In the genomic region with DNA sequence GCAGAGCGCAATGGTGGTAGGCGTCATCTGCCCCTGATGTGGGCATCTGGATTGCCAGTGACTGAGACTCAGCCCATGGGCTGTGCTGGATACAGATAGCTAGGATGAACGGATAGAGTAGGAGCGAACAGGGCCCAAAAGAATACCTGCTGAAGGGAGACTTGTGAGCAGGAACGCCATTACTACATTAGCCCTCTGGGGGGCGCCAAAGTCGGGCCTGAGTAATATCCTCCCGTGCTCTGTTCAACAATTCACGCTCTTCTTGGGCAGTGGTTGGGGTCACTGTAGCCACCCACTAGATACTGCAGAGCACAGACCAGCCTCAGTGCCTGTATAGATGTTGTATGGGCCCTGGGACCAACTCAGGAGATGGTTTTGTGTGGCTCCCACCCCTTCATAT, we compare ENCODE assay signal across 12 mouse cellular contexts. TPM values are rescaled to one million over a fixed set of nuclear protein-coding genes. Genes with fewer than 3 reads are reported as not detected.
DNase-seq lines count a peak whose midpoint lies in the region; ATAC-seq and TF ChIP-seq lines count a peak whose summit lies in the region.
"Had no signal": no experiment of that assay in that cellular context is flagged by ENCODE, and none has a peak within 500 bp of the region (broad histone marks: within the 10 kb centered on the region; RNA-seq: fewer than 3 reads in every experiment).

No protein-coding gene starts in this region.

- H3K4me3 ChIP-seq in layer of hippocampus, adult 2 months, result no peak overlapping the region
- no peak overlapping the region for H3K4me3 ChIP-seq in CH12.LX (replicated peaks in 1 of 3; ENCODE audit: low read depth in 2 of 3, low read length in 2 of 3, poor library complexity in 1 of 3)
- H3K4me3 ChIP-seq in forebrain, embryonic 14.5 days (ENCODE audit: low read depth, low read length), result no peak overlapping the region
- H3K4me3 ChIP-seq: limb, embryonic 13.5 days; midbrain, embryonic 13.5 days had no signal

- H3K9me3 ChIP-seq in CH12.LX (replicated peaks; ENCODE audit: low read length), result no peaks in the 10 kb centered on the region
- H3K9me3 ChIP-seq in forebrain, embryonic 14.5 days (replicated peaks; ENCODE audit: control insufficient read depth, low read length), result no peaks in the 10 kb centered on the region
- H3K9me3 ChIP-seq: limb, embryonic 13.5 days; midbrain, embryonic 13.5 days had no signal

- peak; percentile 40 for TF ChIP-seq RAD21 in CH12.LX (IDR thresholded peaks at IDR 0.05; ENCODE audit: low read depth, low read length)

- peak; percentile 38; the same call in 1 of the 2 replicates for ATAC-seq in erythroblast, adult 5-6 weeks (replicated peaks; ENCODE audit: low FRiP score, poor library complexity, severe bottlenecking)
- ATAC-seq in forebrain, embryonic 14.5 days, result no peak
- ATAC-seq: midbrain, embryonic 13.5 days had no signal

- no peak overlapping the region for H3K27ac ChIP-seq in layer of hippocampus, adult 2 months
- no peak overlapping the region for H3K27ac ChIP-seq in CH12.LX (ENCODE audit: insufficient read depth, low read depth)
- no peak overlapping the region for H3K27ac ChIP-seq in forebrain, embryonic 14.5 days (ENCODE audit: low read depth, low read length)
- H3K27ac ChIP-seq: limb, embryonic 13.5 days; midbrain, embryonic 13.5 days had no signal

- H3K4me1 ChIP-seq in CH12.LX (ENCODE audit: control insufficient read depth in 1 of 2, insufficient read depth in 2 of 2), result peaks cover 6% of the 10 kb centered on the region in 2 experiments
- peaks cover 13% of the 10 kb centered on the region for H3K4me1 ChIP-seq in forebrain, embryonic 14.5 days (ENCODE audit: control insufficient read depth, insufficient read depth, low read length)

- peak; percentile 83 for TF ChIP-seq CTCF in layer of hippocampus, adult 2 months (conservative IDR thresholded peaks at IDR 0.05)
- TF ChIP-seq CTCF in CH12.LX (conservative IDR thresholded peaks at IDR 0.05 in 1 of 2, IDR thresholded peaks at IDR 0.05 in 1 of 2; ENCODE audit: low read depth in 2 of 2, low read length in 2 of 2), result peak; percentile 60 to 68

- dilution Hi-C loops in CH12.LX (cut with MboI; ENCODE audit: extremely low pct_ligation_motif_present, extremely low pct_unique_long_range_greater_than_20kb, low sequenced_read_pairs), result no loop called here

- H3K9ac ChIP-seq in CH12.LX (ENCODE audit: insufficient read depth, low read depth), result no peak overlapping the region
- no peak overlapping the region for H3K9ac ChIP-seq in forebrain, embryonic 14.5 days (ENCODE audit: low read length)
- H3K9ac ChIP-seq: limb, embryonic 13.5 days; midbrain, embryonic 13.5 days had no signal

- H3K27me3 ChIP-seq in CH12.LX (replicated peaks), result peaks cover 78% of the 10 kb centered on the region
- H3K27me3 ChIP-seq in forebrain, embryonic 14.5 days (replicated peaks; ENCODE audit: control insufficient read depth, insufficient read depth, low read length), result peaks cover 30% of the 10 kb centered on the region

- H3K4me2 ChIP-seq in CH12.LX (ENCODE audit: insufficient read depth, low read depth, poor library complexity, severe bottlenecking), result no peak overlapping the region
- no peak overlapping the region for H3K4me2 ChIP-seq in forebrain, embryonic 14.5 days (ENCODE audit: low read length)
- H3K4me2 ChIP-seq: limb, embryonic 13.5 days; midbrain, embryonic 13.5 days had no signal

- no peaks in the 10 kb centered on the region for H3K36me3 ChIP-seq in CH12.LX (replicated peaks in 1 of 2; ENCODE audit: control insufficient read depth in 1 of 2, insufficient read depth in 1 of 2, low read length in 1 of 2)
- H3K36me3 ChIP-seq in forebrain, embryonic 14.5 days (ENCODE audit: control insufficient read depth, insufficient read depth, low read length), result no peaks in the 10 kb centered on the region
- H3K36me3 ChIP-seq: limb, embryonic 13.5 days; midbrain, embryonic 13.5 days had no signal

- no peak for TF ChIP-seq EP300 in CH12.LX (IDR thresholded peaks at IDR 0.05; ENCODE audit: low read length)

- WGBS in forebrain, embryonic 14.5 days, result 31% methylated on average over 9 of the region's 9 CpGs

- H3K79me2 ChIP-seq in CH12.LX (replicated peaks; ENCODE audit: control insufficient read depth, extremely low read depth, insufficient read depth, poor library complexity, severe bottlenecking), result no peaks in the 10 kb centered on the region

- no peak for TF ChIP-seq POLR2A in CH12.LX (IDR thresholded peaks at IDR 0.05; ENCODE audit: low read depth, low read length)

- DNase-seq in layer of hippocampus, adult 2 months (ENCODE audit: low spot score in 2 of 2), result peak in 1 of 2 experiments; percentile 56
- no peak for DNase-seq in layer of hippocampus, adult 18-20 months (ENCODE audit: low spot score in 2 of 2)
- DNase-seq in CH12.LX (ENCODE audit: extremely low read depth) (peak; percentile 34), R1 (ENCODE audit: low read depth, low spot score) (peak; percentile 67)
- no peak for DNase-seq in kidney, adult 9 months
- DNase-seq in forebrain, embryonic 14.5 days (ENCODE audit: low spot score), result no peak
- DNase-seq: kidney, postnatal 10 days; thymus, postnatal 25 days had no signal

- in situ Hi-C loops in CH12.LX (cut with MboI; ENCODE audit: low pct_ligation_motif_present, low pct_unique_long_range_greater_than_20kb, low sequenced_read_pairs), result no loop called here

TF ChIP-seq in CH12.LX, 34 proteins besides CTCF, POLR2A, EP300 and RAD21:
- TF ChIP-seq SMC3 (IDR thresholded peaks at IDR 0.05; ENCODE audit: low read depth, low read length), result peak; percentile 42
- no peak for TF ChIP-seq USF1 (IDR thresholded peaks at IDR 0.05; ENCODE audit: low read depth, low read length)
- TF ChIP-seq MXI1 (IDR thresholded peaks at IDR 0.05; ENCODE audit: low read depth, low read length), result no peak

RNA-seq across cellular contexts. Expression of gene Zdhhc22, which starts 9.1 kb away (rescaled TPM):
- total RNA-seq in layer of hippocampus, adult 2 months (2021), result 1 to 10 TPM; 8.6 to 9.0 TPM
- total RNA-seq in layer of hippocampus, adult 18-20 months (2021), result 1 to 10 TPM; 7.9 TPM
- total RNA-seq in CH12.LX (2012; rRNA removed) (not detected in 2 replicates), CH12.LX (2014; rRNA removed) (not detected in 2 replicates)
- not detected in 2 replicates for polyA plus RNA-seq in CH12.LX (2012; ENCODE audit: insufficient read length, low read depth)
- total RNA-seq in erythroblast, adult 5-6 weeks (2015; ENCODE audit: low replicate concordance), result not detected in 2 replicates
- 0.43 TPM in 1 of 2 replicates, not detected in the other for total RNA-seq in erythroblast, adult 5-6 weeks (2017; ENCODE audit: low replicate concordance)
- 4.3 and 5.5 TPM in 2 replicates for polyA plus RNA-seq in forebrain, embryonic 14.5 days (2014; fragmentation: Nextera tagmentation; extraction: Ambion mirVana)
- polyA plus RNA-seq: limb, embryonic 13.5 days had no signal

RNA-seq across cellular contexts. Expression of gene Cipc, which starts 34.3 kb away (rescaled TPM):
- total RNA-seq in layer of hippocampus, adult 2 months (2021), result 10 to 100 TPM; 73.4 to 83.6 TPM
- total RNA-seq in layer of hippocampus, adult 18-20 months (2021), result 10 to 100 TPM; 72.9 to 75.1 TPM
- total RNA-seq in CH12.LX (2012; rRNA removed) (18.7 and 19.6 TPM in 2 replicates), CH12.LX (2014; rRNA removed) (15.7 and 16.7 TPM in 2 replicates)
- 17.5 and 20.5 TPM in 2 replicates for polyA plus RNA-seq in CH12.LX (2012; ENCODE audit: insufficient read length, low read depth)
- total RNA-seq in erythroblast, adult 5-6 weeks (2015; ENCODE audit: low replicate concordance), result 4.8 and 7.1 TPM in 2 replicates
- 5.6 and 8.2 TPM in 2 replicates for total RNA-seq in erythroblast, adult 5-6 weeks (2017; ENCODE audit: low replicate concordance)
- 47.5 and 57.0 TPM in 2 replicates for polyA plus RNA-seq in forebrain, embryonic 14.5 days (2014; fragmentation: Nextera tagmentation; extraction: Ambion mirVana)

RNA-seq across cellular contexts. Expression of gene Tmem63c, which starts 40.0 kb away (rescaled TPM):
- total RNA-seq in layer of hippocampus, adult 2 months (2021), result 10 to 100 TPM; 38.1 to 39.3 TPM
- total RNA-seq in layer of hippocampus, adult 18-20 months (2021), result 10 to 100 TPM; 34.9 to 35.3 TPM
- 0.04 and 0.08 TPM in 2 replicates for total RNA-seq in CH12.LX (2012; rRNA removed)
- total RNA-seq in CH12.LX (2014; rRNA removed), result 0.11 and 0.23 TPM in 2 replicates
- polyA plus RNA-seq in CH12.LX (2012; ENCODE audit: insufficient read length, low read depth), result 0.34 and 0.53 TPM in 2 replicates
- not detected in 2 replicates for total RNA-seq in erythroblast, adult 5-6 weeks (2015; ENCODE audit: low replicate concordance)
- total RNA-seq in erythroblast, adult 5-6 weeks (2017; ENCODE audit: low replicate concordance), result not detected in 2 replicates
- 5.9 and 8.9 TPM in 2 replicates for polyA plus RNA-seq in forebrain, embryonic 14.5 days (2014; fragmentation: Nextera tagmentation; extraction: Ambion mirVana)
- polyA plus RNA-seq: heart, embryonic 16.5 days had no signal

Comparison
In these comparisons a context has a peak if more than half of its experiments do, and no peak if none do; other contexts are left out.
1. DNase-seq: peak in CH12.LX (single experiment) and R1 (single experiment); none in layer of hippocampus, adult 18-20 months (0 of 2), kidney, adult 9 months (single experiment) and forebrain, embryonic 14.5 days (single experiment).
2. RNA of gene Zdhhc22, which starts 9.1 kb away (total RNA-seq): 8.6 to 9.0 TPM in layer of hippocampus, adult 2 months and 7.9 TPM in layer of hippocampus, adult 18-20 months; 0.43 TPM in erythroblast, adult 5-6 weeks and not detected in CH12.LX; every median in the first group is over 4 times any median in the second.
3. RNA of gene Tmem63c, which starts 40.0 kb away (total RNA-seq): 38.1 to 39.3 TPM in layer of hippocampus, adult 2 months and 34.9 to 35.3 TPM in layer of hippocampus, adult 18-20 months; 0.04 to 0.23 TPM in CH12.LX and not detected in erythroblast, adult 5-6 weeks; every median in the first group is over 10 times any median in the second.